Mouse (Mus musculus): ENCODE results near the gene Glb1l2. TPM values are rescaled to one million over a fixed set of nuclear protein-coding genes. Genes with fewer than 3 reads are reported as not detected.

Gene Glb1l2
- total RNA-seq, 2 experiments from 2014 or later, result 0.66 to 1.8 TPM

DNA sequence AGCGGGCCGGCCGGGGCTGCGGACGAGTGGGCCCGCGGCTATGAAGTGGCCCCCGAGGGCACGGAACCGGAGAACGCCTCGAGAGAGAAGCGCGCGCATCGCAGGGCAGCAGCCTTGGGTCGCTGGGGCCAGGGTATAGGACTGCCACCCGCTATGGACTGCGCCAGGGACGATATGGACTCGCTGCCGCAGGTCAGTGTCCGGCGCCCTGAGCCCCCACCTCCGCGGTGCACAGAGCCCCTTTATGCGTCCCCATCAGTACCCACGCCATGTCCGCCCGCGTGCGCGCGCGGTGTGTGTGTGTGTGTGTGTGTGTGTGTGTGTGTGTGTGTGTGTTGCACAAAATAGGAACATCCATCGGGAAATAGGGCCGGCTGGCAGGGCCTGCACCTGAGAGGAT lies 72.3 kb downstream of the Glb1l2 start:
- intact Hi-C loops (cut with DNase I), result no loop called here
- DNase-seq, result no peak

DNA sequence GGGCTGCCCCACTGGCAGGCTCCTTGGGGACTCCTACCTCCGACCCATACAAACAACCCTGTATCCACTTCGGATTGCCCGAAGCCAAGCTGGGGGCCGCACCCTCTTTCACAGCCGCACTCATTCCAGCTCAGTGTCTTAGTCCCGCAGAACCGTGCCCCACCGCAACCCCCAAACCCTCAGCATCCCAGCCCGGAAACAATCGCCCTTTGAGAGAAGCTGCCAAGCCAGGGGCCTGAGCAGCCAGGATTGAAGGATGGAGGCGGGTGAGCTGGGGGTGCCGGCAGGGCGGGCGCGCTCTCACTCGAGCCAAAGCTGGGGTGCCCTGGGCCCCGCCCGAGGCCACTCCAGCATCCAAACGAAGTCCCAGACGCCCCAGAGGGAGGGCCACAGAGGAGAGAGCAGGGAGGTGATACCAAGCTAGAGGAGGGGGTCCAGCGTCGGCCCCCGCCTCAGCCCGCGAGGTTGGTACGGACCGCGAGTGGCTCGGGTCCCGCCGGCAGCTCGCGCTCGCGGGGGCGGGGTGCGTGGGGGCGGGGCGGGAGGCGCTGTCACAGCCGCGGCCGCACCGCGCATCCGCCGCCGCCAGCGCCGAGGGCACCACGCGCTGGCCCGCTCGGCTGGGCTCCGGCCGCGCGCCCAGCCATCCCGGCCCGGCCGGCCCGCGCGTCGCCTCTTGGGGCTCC lies 72.9 kb downstream of the Glb1l2 start, which contains the start of gene B3gat1:
Gene B3gat1 (plus strand): TSS at position 523 of the 686 bp plus-strand sequence.
- intact Hi-C loops (cut with DNase I), result no loop called here
- no peak for DNase-seq

DNA sequence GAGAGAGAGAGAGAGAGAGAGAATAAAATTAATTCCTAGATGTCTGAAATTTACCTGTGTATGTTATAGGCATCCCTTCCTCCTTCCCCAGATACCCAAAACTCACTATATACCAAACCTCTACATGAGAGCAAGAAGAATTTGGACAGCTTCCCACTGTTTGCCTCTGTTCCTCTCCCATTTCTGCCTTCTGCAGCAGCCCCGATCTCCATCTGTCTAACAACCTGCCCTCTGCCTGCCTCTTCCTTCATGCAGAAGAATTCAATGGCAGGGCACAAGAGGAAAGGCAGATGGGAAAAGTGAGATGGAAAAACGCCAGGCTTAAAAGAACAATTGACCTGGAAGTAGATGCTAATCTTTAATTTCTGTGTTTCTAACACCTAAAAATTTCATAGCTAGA lies 77.7 kb downstream of the Glb1l2 start:
- DNase-seq, result no peak
- intact Hi-C loops (cut with DNase I), result no loop called here

DNA sequence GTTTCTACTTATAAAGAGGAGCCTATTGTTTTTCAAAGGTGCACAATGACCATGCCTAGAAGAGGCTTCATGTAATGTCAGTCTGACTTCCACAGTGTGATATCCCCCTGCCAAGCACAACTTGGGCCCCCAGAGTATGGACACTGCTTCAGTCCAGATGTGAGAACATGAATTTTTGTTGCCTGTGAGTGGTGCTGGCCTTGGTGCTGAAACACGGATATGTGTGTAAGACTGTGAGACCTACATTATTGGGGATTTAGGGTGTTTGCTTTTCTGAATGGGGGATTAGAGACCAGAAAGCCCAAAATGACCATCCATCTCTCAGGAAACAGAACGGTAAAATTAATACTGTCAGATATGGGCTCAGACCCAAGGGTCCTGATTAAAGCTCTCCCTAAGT lies 78.8 kb downstream of the Glb1l2 start:
- DNase-seq, result peak; percentile 12 to 33
- intact Hi-C loops (cut with DNase I), result no loop called here

DNA sequence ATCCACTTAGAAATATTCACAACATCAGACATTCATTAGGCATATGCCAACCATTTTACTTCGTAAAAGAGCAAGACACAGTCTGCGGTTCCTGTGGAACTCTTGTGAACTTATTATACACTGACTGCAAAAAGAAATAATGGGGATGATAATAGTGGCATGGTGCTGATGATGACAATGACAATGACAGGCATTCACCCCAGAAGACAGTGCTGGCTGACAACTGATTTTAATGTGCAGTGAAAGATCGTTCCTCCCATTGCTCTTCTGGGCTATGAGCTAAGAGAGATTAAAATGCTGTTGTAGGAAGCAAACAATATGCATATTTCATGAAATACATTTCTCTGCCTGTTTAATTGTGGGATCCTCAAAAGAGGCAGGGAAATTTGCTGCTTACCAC lies 80.6 kb downstream of the Glb1l2 start:
- intact Hi-C loops (cut with DNase I), result no loop called here

DNA sequence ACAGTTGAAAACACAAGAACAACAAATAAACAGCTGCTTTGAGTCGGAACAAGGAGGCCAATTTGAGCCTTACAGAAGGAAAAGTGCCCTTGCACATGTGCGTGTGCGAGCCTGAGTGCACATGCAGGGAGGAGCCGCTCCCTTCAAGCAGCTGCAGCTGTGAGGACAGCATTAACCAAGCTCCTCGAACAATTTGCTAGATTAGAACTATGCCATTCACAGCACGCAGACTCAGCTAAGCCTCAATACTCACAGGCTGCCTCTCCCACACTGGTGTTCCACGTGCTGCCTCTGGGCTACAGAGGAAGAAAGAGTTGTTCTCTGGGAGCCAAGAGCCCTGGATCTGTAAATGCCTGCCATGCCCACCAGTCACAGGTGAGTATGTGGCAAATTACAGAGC lies 84.5 kb downstream of the Glb1l2 start:
- intact Hi-C loops (cut with DNase I), result no loop called here

More for the DNA sequence above, 80.6 kb downstream of the Glb1l2 start:
- no peak for DNase-seq

DNA sequence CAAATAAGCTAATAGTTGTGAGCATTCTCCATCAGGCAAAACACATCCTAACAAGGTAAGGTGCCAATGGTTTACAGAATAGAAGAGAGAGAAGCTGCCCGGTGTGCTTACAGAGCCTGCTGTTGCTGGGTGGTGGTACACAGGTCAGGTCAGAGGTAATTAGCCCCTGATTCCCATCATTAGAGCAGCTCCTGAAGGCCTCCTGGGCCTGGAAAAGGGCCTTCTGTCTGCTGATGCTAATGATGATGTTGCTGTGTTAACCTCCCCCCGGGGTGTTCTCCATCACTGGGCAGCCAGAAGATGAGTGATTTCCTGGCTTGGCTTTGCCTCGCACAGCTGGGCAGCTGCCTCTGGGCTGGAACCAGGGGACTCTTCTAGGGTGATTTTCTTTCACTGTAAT lies 87.9 kb downstream of the Glb1l2 start:
- intact Hi-C loops (cut with DNase I), result no loop called here
- no peak for DNase-seq

More for the DNA sequence above, 84.5 kb downstream of the Glb1l2 start:
- no peak for DNase-seq

Other genes with a start within 250 kb of the Glb1l2 start
- not detected for gene B3gat1, start 72.7 kb downstream of the Glb1l2 start, total RNA-seq (2021)
- under 1 TPM in 1 of 2 experiments, not detected in 1; 0.17 TPM for gene Glb1l3, start 54.4 kb upstream of the Glb1l2 start, total RNA-seq (2021)
- not detected for gene Gm1110, start 116.6 kb upstream of the Glb1l2 start, total RNA-seq (2021)
- gene Acad8, start 193.1 kb upstream of the Glb1l2 start, total RNA-seq (2021), result 10 to 100 TPM; 53.5 to 55.1 TPM
- 10 to 100 TPM; 23.4 to 24.5 TPM for gene Thyn1, start 193.2 kb upstream of the Glb1l2 start, total RNA-seq (2021)
- 10 to 100 TPM; 31.0 to 31.3 TPM for gene Vps26b, start 223.6 kb upstream of the Glb1l2 start, total RNA-seq (2021)
- gene Ncapd3, start 223.7 kb upstream of the Glb1l2 start, total RNA-seq (2021), result 10 to 100 TPM; 13.2 to 13.8 TPM

All from heart, postnatal 14 days (tissue).